Mouse (Mus musculus): ENCODE data around the gene Prdm16.

DNA sequence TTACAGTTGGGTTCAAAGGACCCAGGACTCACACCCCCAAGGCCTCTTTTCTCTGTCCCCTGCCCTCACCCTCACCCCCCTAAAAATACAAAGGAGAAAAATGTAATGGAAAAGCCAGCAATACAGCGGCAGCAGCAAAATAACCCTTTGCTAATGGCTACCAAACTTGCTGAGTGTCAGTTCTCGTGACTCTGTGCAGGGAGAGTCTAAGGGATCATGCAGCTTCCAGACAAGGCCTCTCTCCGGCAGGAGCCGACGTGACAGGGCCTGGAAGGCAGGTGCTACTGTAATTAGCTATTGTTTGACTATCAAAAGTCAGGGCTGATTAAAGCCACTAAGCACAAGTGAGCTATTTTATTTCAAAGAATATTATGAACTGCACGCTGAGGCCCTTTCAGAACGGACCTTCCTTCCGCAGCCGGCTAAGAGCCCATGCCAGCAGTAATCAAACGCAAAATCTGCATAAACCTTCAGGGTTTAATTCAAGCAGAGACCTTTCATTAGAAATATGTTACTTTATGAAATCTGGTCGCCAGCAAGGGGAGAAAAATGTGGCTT is 180.3 kb downstream of the Prdm16 start:
- TF ChIP-seq CTCF (IDR thresholded peaks at IDR 0.05; ENCODE audit: low read depth) (no peak), EP300 (IDR thresholded peaks at IDR 0.05; ENCODE audit: low read depth) (no peak)

All from liver, postnatal 0 days (tissue).